Mouse (Mus musculus) hindbrain, embryonic 11.5 days (tissue): ENCODE results near the gene Atp9a. TPM values are rescaled to one million over a fixed set of nuclear protein-coding genes. Genes with fewer than 3 reads are reported as not detected.

Source experiments
- ATAC-seq: fragments of 200-750 bp; cut with Nextera tagmentation; 2 replicates; pipeline ENCODE4 v1.8.0; 2017; ENCODE audit warnings: mild to moderate bottlenecking, moderate TSS enrichment, moderate library complexity; ENCODE audit not compliant: low FRiP score
- DNase-seq: peaks from one replicate; pipeline ENCODE4 v3.0.0-alpha.2; 2015; ENCODE audit warnings: low spot score
- H3K27ac ChIP-seq: fragments of 300-500 bp; sonication (generic); 2 replicates; pipeline ENCODE4 v1.5.1; 2014; ENCODE audit warnings: mild to moderate bottlenecking, low read depth, low read length
- H3K27me3 ChIP-seq: fragments of 300-500 bp; sonication (generic); 2 replicates; pipeline ENCODE4 v1.6.1; 2014; ENCODE audit warnings: mild to moderate bottlenecking, low read length, moderate library complexity, mixed read lengths; ENCODE audit not compliant: control insufficient read depth, insufficient read depth
- H3K36me3 ChIP-seq: fragments of 300-500 bp; sonication (generic); 2 replicates; pipeline ENCODE4 v1.6.1; 2014; ENCODE audit warnings: mild to moderate bottlenecking, low read length, moderate library complexity, mixed read lengths; ENCODE audit not compliant: control insufficient read depth, insufficient read depth
- H3K4me1 ChIP-seq: fragments of 300-500 bp; sonication (generic); replicated peaks from 2 replicates; pipeline ENCODE4 v1.6.1; 2014; ENCODE audit warnings: low read length, mixed read lengths; ENCODE audit not compliant: control insufficient read depth, insufficient read depth
- H3K4me2 ChIP-seq: fragments of 300-500 bp; sonication (generic); replicated peaks from 2 replicates; pipeline ENCODE4 v1.6.1; 2014; ENCODE audit warnings: mild to moderate bottlenecking, low read depth, low read length
- H3K4me3 ChIP-seq: fragments of 300-500 bp; sonication (generic); 2 replicates; pipeline ENCODE4 v1.5.1; 2014; ENCODE audit warnings: low read depth, low read length
- H3K9ac ChIP-seq: fragments of 300-500 bp; sonication (generic); 2 replicates; pipeline ENCODE4 v1.6.1; 2014; ENCODE audit warnings: low read depth, low read length
- H3K9me3 ChIP-seq: fragments of 300-500 bp; sonication (generic); 2 replicates; pipeline ENCODE4 v1.6.1; 2016; ENCODE audit warnings: low read length; ENCODE audit not compliant: control insufficient read depth
- WGBS: fragments of 180-500 bp; shearing (Covaris S2); extraction: QIAGEN DNeasy Blood & Tissue Kit; methylation state at CpG from one replicate; pipeline ENCODE4 v1.1.7; 2014; 5-methylcytosine and 5-hydroxymethylcytosine counted together
- polyA plus RNA-seq: library from polyadenylated mRNA; unstranded; fragments of >200 nt; fragmentation: Nextera tagmentation; extraction: Ambion mirVana; gene quantifications from 2 replicates; pipeline ENCODE4 v1.2.1, GENCODE M21; 2014

The Atp9a gene
- polyA plus RNA-seq, 1 experiment from 2014 or later, result 12.8 TPM

- DNase-seq (peak; percentile 89), ATAC-seq (peak; percentile 59)
- H3K4me3 ChIP-seq, result no peak overlapping the region
- no peaks in the 10 kb centered on the region for H3K27me3 ChIP-seq
- no peaks in the 10 kb centered on the region; the same call in 1 of the 2 replicates for H3K9me3 ChIP-seq
- WGBS, result 30% methylated on average over 8 of the region's 8 CpGs
- H3K27ac ChIP-seq, result no peak overlapping the region
- H3K4me1 ChIP-seq, result no peaks in the 10 kb centered on the region
- H3K36me3 ChIP-seq, result no peaks in the 10 kb centered on the region
- H3K9ac ChIP-seq, result no peak overlapping the region
- H3K4me2 ChIP-seq, result no peak overlapping the region
These were observed 113.4 kb downstream of the Atp9a start for GRCm38 (mm10) chr2:168628787-168629186.

- no peak overlapping the region for H3K27ac ChIP-seq
- no peak overlapping the region for H3K4me2 ChIP-seq
- H3K36me3 ChIP-seq, result no peaks in the 10 kb centered on the region
- no peak overlapping the region for H3K9ac ChIP-seq
- no peak for ATAC-seq
- no peaks in the 10 kb centered on the region; the same call in 1 of the 2 replicates for H3K9me3 ChIP-seq
- no peaks in the 10 kb centered on the region for H3K4me1 ChIP-seq
- DNase-seq, result no peak
- 69% methylated on average over 20 of the region's 20 CpGs for WGBS
- H3K27me3 ChIP-seq, result no peaks in the 10 kb centered on the region
- H3K4me3 ChIP-seq, result no peak overlapping the region
These were observed 114.1 kb downstream of the Atp9a start for GRCm38 (mm10) chr2:168627829-168628770.

GRCm38 (mm10) chr2:168626385-168626784 lies 115.8 kb downstream of the Atp9a start:
- Histone ChIP-seq H3K36me3 (no peaks in the 10 kb centered on the region), H3K9ac (peak overlapping the region; percentile 11; the same call in 1 of the 2 replicates), H3K4me2 (no peak overlapping the region), H3K9me3 (no peaks in the 10 kb centered on the region; the same call in 1 of the 2 replicates), H3K27me3 (no peaks in the 10 kb centered on the region), H3K27ac (peak overlapping the region; percentile 51), H3K4me1 (no peaks in the 10 kb centered on the region), H3K4me3 (no peak overlapping the region)
- ATAC-seq (peak; percentile 47; the same call in 1 of the 2 replicates), DNase-seq (peak; percentile 49)
- WGBS, result 61% methylated on average over 9 of the region's 9 CpGs

GRCm38 (mm10) chr2:168625091-168625490 lies 117.1 kb downstream of the Atp9a start:
- ATAC-seq, result no peak
- Histone ChIP-seq H3K4me1 (no peaks in the 10 kb centered on the region), H3K4me2 (no peak overlapping the region)

GRCm38 (mm10) chr2:168621111-168621802 lies 121.0 kb downstream of the Atp9a start:
- no peak overlapping the region for H3K4me3 ChIP-seq
- no peaks in the 10 kb centered on the region; the same call in 1 of the 2 replicates for H3K9me3 ChIP-seq
- no peaks in the 10 kb centered on the region for H3K4me1 ChIP-seq
- no peak overlapping the region for H3K9ac ChIP-seq
- no peaks in the 10 kb centered on the region for H3K36me3 ChIP-seq
- ATAC-seq (no peak), DNase-seq (no peak)
- 72% methylated on average over 11 of the region's 11 CpGs for WGBS
- no peaks in the 10 kb centered on the region for H3K27me3 ChIP-seq
- no peak overlapping the region for H3K4me2 ChIP-seq
- no peak overlapping the region for H3K27ac ChIP-seq

More at GRCm38 (mm10) chr2:168625091-168625490, 117.1 kb downstream of the Atp9a start:
- Histone ChIP-seq H3K9ac (no peak overlapping the region), H3K36me3 (no peaks in the 10 kb centered on the region), H3K27me3 (no peaks in the 10 kb centered on the region), H3K27ac (no peak overlapping the region), H3K4me3 (no peak overlapping the region), H3K9me3 (no peaks in the 10 kb centered on the region; the same call in 1 of the 2 replicates)
- 72% methylated on average over 4 of the region's 4 CpGs for WGBS
- no peak for DNase-seq

GRCm38 (mm10) chr2:168618205-168618717 lies 123.9 kb downstream of the Atp9a start:
- no peaks in the 10 kb centered on the region for H3K36me3 ChIP-seq
- H3K9ac ChIP-seq, result no peak overlapping the region
- H3K4me3 ChIP-seq, result no peak overlapping the region
- DNase-seq (no peak), ATAC-seq (no peak)
- no peak overlapping the region for H3K4me2 ChIP-seq
- H3K4me1 ChIP-seq, result no peaks in the 10 kb centered on the region
- no peaks in the 10 kb centered on the region for H3K9me3 ChIP-seq
- H3K27ac ChIP-seq, result no peak overlapping the region
- no peaks in the 10 kb centered on the region for H3K27me3 ChIP-seq
- WGBS, result 81% methylated on average over 15 of the region's 15 CpGs

GRCm38 (mm10) chr2:168615160-168615559 lies 127.0 kb downstream of the Atp9a start:
- ATAC-seq, result no peak
- WGBS, result 68% methylated on average over 3 of the region's 3 CpGs

GRCm38 (mm10) chr2:168614170-168614872 lies 127.9 kb downstream of the Atp9a start:
- ATAC-seq (no peak), DNase-seq (no peak)
- Histone ChIP-seq H3K27me3 (no peaks in the 10 kb centered on the region), H3K4me1 (no peaks in the 10 kb centered on the region), H3K36me3 (no peaks in the 10 kb centered on the region), H3K4me3 (no peak overlapping the region), H3K9ac (no peak overlapping the region), H3K27ac (no peak overlapping the region), H3K9me3 (no peaks in the 10 kb centered on the region), H3K4me2 (no peak overlapping the region)
- WGBS, result 78% methylated on average over 18 of the region's 18 CpGs

More at GRCm38 (mm10) chr2:168615160-168615559, 127.0 kb downstream of the Atp9a start:
- Histone ChIP-seq H3K4me3 (no peak overlapping the region), H3K4me2 (no peak overlapping the region), H3K36me3 (no peaks in the 10 kb centered on the region), H3K27me3 (no peaks in the 10 kb centered on the region), H3K27ac (no peak overlapping the region), H3K9me3 (no peaks in the 10 kb centered on the region), H3K4me1 (no peaks in the 10 kb centered on the region), H3K9ac (no peak overlapping the region)
- no peak for DNase-seq
